ENCODE assay signal across 22 mouse cellular contexts in the genomic region with DNA sequence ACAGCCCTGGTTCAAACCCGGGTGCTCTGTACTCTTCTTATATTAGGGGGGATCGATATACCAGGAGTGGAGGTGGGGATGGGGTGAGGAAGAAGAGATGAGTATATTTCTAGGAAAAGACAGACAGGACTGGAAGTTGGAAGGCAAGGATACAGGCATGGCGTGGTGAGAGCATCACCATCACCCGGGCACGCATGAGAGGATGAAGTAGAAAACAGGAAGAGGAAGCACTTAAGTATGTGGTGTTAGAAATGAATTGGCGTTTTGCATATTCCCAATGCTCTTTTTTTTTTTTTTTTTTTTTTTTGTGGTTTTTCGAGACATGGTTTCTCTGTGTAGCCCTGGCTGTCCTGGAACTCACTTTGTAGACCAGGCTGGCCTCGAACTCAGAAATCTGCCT.
"Had no signal": no experiment of that assay in that cellular context is flagged by ENCODE, and none has a peak within 500 bp of the region (broad histone marks: within the 10 kb centered on the region; RNA-seq: fewer than 3 reads in every experiment).

No protein-coding gene starts in this region.

- H3K4me3 ChIP-seq: intestine, embryonic 15.5 days; layer of hippocampus, adult 2 months; left cerebral cortex, adult 2 months; limb, embryonic 12.5 days; limb, embryonic 15.5 days; midbrain, embryonic 12.5 days; midbrain, embryonic 15.5 days had no signal

- H3K4me1 ChIP-seq: intestine, embryonic 15.5 days; limb, embryonic 12.5 days; limb, embryonic 15.5 days had no signal

- ATAC-seq: intestine, embryonic 15.5 days; liver, postnatal 0 days; lung, postnatal 0 days; midbrain, embryonic 15.5 days had no signal

- DNase-seq: kidney, adult 11 months; kidney, adult 8-10 months; kidney, postnatal 25 days; layer of hippocampus, adult 9-11 months; layer of hippocampus, postnatal 36 days; liver, postnatal 0 days; lung, embryonic 14.5 days; right cerebral cortex, adult 18-20 months; right cerebral cortex, postnatal 14 days; right cerebral cortex, postnatal 4 days; thymus, postnatal 25 days had no signal

- H3K36me3 ChIP-seq: intestine, embryonic 15.5 days; limb, embryonic 12.5 days; limb, embryonic 15.5 days; midbrain, embryonic 12.5 days; midbrain, embryonic 15.5 days had no signal

- H3K9me3 ChIP-seq: intestine, embryonic 15.5 days; limb, embryonic 12.5 days; limb, embryonic 15.5 days; midbrain, embryonic 12.5 days; midbrain, embryonic 15.5 days had no signal

- H3K4me2 ChIP-seq: intestine, embryonic 15.5 days; limb, embryonic 12.5 days; limb, embryonic 15.5 days; liver, embryonic 11.5 days; lung, embryonic 14.5 days; midbrain, embryonic 12.5 days; midbrain, embryonic 15.5 days had no signal

- H3K9ac ChIP-seq: intestine, embryonic 15.5 days; limb, embryonic 12.5 days; limb, embryonic 15.5 days; liver, embryonic 14.5 days; liver, postnatal 0 days; lung, embryonic 14.5 days; midbrain, embryonic 12.5 days; midbrain, embryonic 15.5 days had no signal

- H3K27ac ChIP-seq: intestine, embryonic 15.5 days; layer of hippocampus, adult 2 months; left cerebral cortex, adult 2 months; limb, embryonic 12.5 days; limb, embryonic 15.5 days; liver, embryonic 14.5 days; macrophage; midbrain, embryonic 12.5 days; midbrain, embryonic 15.5 days had no signal

- H3K27me3 ChIP-seq: intestine, embryonic 15.5 days; limb, embryonic 12.5 days; limb, embryonic 15.5 days; midbrain, embryonic 12.5 days; midbrain, embryonic 15.5 days had no signal
